Mouse (Mus musculus) B cell, adult 62 days (primary cell): ENCODE data around the gene Olfr1175-ps. TPM values are rescaled to one million over a fixed set of nuclear protein-coding genes. Genes with fewer than 3 reads are reported as not detected.

ENCODE experiments used
- total RNA-seq: library from RNA; stranded (reverse); gene quantifications from 4 replicates; pipeline ENCODE4 v1.2.4, GENCODE M21; 2023

Gene Olfr1175-ps
- total RNA-seq = not detected in 4 replicates

DNA sequence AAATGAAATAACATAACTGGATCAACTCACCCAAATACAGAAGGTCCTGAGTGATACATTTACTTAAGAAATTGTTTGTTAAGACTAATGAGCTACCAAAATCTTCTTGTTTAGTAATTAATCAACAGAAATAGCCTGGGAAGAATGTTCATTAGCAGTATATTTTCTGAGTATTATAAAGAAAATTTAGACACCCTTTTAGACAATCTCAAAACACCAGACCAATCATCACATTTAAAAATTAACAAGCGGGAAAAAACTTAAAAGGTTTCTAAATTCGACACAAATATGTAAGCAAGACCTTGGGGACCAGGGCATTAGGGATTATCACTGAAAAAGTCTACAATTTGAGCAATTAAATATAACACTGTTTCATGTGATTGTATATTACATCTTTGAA lies at the start of gene Olfr1175-ps:
TSS of gene Olfr1175-ps (minus strand) at position 101 of the 400 bp plus-strand sequence.

DNA sequence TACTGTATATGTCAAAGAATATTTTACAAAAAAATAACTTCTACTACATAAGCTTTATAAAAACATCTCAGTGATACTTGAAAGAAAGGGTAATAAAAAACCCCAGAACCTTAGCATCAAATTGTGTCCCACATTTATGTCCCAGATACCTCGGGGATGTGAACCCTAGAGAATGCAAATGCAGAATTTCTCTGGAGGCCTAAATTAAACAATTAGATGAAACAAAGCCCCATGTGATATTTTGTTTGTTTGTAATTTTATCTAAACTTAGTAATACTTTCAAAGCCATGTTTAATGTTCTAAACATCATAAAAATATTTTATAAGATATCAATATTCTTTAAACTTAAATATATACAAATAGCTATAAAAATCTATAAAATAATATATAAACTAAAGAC lies 19.4 kb upstream of the Olfr1175-ps start, which contains the start of gene Olfr1177-ps:
TSS of gene Olfr1177-ps (minus strand) at position 101 of the 400 bp plus-strand sequence.

DNA sequence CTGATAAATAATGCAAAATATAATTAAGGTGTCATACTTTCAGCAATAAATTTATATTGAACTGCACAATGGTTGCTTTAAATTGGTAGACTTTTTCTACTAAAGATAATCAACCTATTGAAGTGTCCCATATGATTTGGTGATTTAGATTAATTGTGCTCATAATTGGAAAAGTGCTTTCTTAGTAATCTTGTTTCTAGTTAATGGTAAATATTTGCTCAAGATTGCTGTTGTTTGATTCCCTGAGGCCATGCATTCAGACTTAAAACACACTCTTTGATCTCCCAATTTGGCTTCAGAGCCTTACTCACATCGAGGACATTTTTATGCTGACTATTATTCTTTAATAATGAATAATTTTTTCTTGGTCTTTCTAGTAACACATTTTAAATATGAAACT lies 9.4 kb upstream of the Olfr1175-ps start, which contains the start of gene Olfr1176:
TSS of gene Olfr1176 (plus strand) at position 301 of the 400 bp plus-strand sequence.

DNA sequence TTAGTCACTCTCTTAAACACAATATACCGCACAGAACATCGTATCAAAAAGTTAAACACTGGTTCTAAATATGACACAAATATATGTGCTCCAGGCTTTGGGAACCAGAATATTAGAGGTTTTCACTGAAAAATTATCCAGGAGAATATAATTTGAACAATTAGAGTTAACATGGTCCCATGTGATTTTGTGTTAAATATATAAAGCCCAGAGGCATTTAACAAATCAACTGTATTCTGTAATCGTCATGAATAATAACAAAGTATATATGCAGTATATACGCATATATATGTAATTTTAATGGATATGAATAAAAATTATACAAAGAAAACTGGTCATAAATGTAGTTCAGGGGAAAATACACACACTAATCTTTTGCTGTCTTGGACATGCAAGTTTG lies 12.0 kb downstream of the Olfr1175-ps start, which contains the start of gene Olfr1174-ps:
TSS of gene Olfr1174-ps (minus strand) at position 101 of the 400 bp plus-strand sequence.

DNA sequence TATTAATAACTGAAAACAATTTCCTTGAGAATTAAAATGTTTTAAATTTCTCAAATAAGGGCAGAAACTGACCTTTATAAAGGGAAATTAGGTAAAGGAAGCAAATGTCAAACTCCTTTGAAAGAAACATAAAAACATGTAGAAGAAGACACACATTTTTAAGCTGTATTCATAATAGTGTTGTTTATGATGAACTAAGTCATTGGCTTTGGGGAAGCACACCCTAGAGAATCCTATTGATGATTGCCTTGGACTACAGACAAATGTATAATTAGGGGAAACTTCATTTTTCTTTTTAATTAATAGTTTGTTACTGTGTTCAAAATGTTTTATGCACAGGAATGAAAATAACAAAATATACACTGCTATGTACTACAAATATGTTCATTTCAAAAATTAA lies 47.2 kb downstream of the Olfr1175-ps start, which contains the start of gene Olfr1173:
TSS of gene Olfr1173 (minus strand) at position 101 of the 400 bp plus-strand sequence.

Other genes with a start within 250 kb of the Olfr1175-ps start
- gene Olfr1164, start 233.2 kb downstream of the Olfr1175-ps start, total RNA-seq = not detected in 4 replicates
- gene Olfr1166, start 198.9 kb downstream of the Olfr1175-ps start, total RNA-seq = not detected in 4 replicates
- not detected in 4 replicates for gene Olfr1167, start 172.0 kb downstream of the Olfr1175-ps start, total RNA-seq
- gene Olfr1168, start 145.3 kb downstream of the Olfr1175-ps start, total RNA-seq = not detected in 4 replicates
- not detected in 4 replicates for gene Olfr1170, start 98.9 kb downstream of the Olfr1175-ps start, total RNA-seq
- gene Olfr1173, start 47.3 kb downstream of the Olfr1175-ps start, total RNA-seq = not detected in 4 replicates
- gene Olfr1174-ps, start 12.1 kb downstream of the Olfr1175-ps start, total RNA-seq = not detected in 4 replicates
- not detected in 4 replicates for gene Olfr1176, start 9.5 kb upstream of the Olfr1175-ps start, total RNA-seq
- not detected in 4 replicates for gene Olfr1177-ps, start 19.3 kb upstream of the Olfr1175-ps start, total RNA-seq
- gene Olfr1178, start 59.8 kb upstream of the Olfr1175-ps start, total RNA-seq = not detected in 4 replicates
- gene Olfr1179, start 79.2 kb upstream of the Olfr1175-ps start, total RNA-seq = not detected in 4 replicates
- gene Olfr1180, start 91.9 kb upstream of the Olfr1175-ps start, total RNA-seq = not detected in 4 replicates
- gene Olfr1181, start 99.0 kb upstream of the Olfr1175-ps start, total RNA-seq = not detected in 4 replicates
- gene Gm13757, start 121.9 kb upstream of the Olfr1175-ps start, total RNA-seq = not detected in 4 replicates
- gene Olfr1183, start 127.7 kb upstream of the Olfr1175-ps start, total RNA-seq = not detected in 4 replicates
- not detected in 4 replicates for gene Olfr1184, start 156.4 kb upstream of the Olfr1175-ps start, total RNA-seq
- not detected in 4 replicates for gene Olfr1185-ps1, start 166.1 kb upstream of the Olfr1175-ps start, total RNA-seq
- gene Olfr1186, start 191.3 kb upstream of the Olfr1175-ps start, total RNA-seq = not detected in 4 replicates
- not detected in 4 replicates for gene Olfr1188, start 229.7 kb upstream of the Olfr1175-ps start, total RNA-seq